Mouse (Mus musculus): ENCODE measurements around the gene Trp63. TPM values are rescaled to one million over a fixed set of nuclear protein-coding genes. Genes with fewer than 3 reads are reported as not detected.

Gene Trp63
- total and polyA plus RNA-seq, 3 experiments: 0.14 to 0.21 (median 0.15) TPM

DNA sequence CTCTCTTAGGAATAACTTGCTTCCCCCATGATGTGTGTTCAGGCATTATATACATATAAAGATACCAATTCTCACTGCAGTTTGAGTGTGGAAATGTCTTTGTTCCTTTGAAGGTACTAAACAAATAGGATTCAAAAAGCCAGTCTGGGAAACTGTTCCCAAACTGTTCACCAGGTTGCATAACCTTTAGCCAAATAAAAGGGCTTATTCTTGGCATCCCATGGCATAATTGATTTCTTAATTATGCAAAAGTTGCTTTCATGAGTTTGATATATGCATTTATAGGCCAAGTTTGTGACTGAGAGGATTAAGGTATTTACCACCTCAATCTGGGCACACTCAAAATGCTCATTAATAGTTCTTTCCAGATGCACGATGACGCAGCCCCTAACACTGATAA lies 192.1 kb downstream of the Trp63 start:
- DNase-seq: no peak

DNA sequence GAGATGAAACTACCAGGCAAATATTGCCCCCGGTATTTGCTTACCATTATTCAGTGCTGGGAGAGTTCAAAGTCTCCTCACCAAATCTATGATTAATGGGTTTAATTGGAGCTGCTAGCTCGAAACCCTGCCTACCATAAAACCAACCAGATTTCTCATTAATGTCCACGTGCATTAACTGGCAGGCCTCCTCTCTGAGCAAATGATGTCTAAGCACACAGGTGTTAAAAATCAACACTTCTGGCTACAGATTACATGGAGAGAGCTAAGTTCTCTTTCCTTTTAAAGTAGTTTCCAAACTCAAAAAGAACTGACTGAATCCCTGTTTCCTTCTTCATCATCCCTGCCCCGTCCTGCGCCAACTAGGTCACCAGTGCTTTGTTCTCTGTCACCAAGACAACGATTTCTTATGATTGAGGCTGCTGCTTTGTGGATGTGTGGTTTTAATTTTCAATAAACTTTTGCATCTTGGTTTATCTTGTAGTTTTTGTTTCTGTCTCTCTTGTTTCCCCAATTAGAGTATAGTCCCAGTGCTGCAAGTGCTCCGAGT lies 193.9 kb downstream of the Trp63 start:
- no peak for DNase-seq

DNA sequence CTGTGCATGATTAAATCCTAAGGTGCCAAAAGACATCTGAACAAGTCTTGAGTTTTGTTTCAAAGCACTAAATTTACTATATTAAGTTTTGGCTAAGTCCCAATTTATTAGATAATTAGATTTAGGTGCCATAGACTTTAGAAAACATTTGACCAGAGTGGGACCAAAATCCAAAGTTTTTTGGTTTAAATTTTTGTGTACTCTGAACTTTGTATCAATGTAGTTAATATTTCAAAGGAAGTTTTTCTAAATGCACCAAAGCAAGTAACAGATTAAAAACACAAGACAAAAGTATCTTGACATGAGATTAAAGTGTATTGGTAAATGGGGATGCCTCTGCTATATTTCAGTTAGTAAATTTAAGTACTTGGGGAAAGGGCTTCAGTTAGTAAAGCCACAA lies 194.6 kb downstream of the Trp63 start:
- no peak for DNase-seq

DNA sequence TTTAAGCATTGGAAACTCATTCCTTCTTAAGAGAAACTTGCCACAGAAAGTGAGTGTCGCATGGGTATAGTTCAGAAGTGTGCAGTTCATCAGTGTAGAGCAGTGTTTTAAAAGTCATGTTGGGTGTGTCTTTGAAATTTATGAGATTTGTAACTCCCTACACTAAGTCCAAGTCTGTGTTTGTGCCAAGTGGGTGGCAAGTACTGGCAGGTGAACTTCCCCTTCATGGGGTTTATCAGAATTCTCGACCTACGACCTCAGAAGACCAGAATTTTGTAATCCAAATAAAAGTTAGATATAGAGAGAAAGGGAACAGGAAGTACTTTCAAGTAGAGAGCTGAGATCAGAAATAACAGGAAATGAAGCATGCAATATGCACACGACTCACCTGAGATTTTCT lies 215.5 kb downstream of the Trp63 start:
- no peak for DNase-seq

DNA sequence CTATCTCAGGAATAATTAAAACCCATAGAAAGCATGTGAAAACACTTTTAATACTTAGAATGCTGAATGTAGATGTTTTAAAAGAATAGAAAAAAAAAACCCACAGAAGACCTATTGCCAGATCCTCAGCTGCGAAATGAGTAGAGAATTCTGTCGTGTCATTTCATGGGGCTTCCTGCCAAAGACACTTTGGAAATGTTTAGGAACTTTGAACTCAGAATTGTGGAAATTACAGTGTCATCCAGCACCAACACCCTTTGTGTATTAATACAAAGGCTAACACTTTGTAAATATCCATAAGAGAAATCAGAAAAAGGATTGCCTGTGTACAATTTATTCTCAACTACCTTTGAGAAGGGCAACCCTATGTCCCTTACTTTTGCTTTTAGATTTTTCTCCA lies 216.1 kb downstream of the Trp63 start:
- no peak for DNase-seq

DNA sequence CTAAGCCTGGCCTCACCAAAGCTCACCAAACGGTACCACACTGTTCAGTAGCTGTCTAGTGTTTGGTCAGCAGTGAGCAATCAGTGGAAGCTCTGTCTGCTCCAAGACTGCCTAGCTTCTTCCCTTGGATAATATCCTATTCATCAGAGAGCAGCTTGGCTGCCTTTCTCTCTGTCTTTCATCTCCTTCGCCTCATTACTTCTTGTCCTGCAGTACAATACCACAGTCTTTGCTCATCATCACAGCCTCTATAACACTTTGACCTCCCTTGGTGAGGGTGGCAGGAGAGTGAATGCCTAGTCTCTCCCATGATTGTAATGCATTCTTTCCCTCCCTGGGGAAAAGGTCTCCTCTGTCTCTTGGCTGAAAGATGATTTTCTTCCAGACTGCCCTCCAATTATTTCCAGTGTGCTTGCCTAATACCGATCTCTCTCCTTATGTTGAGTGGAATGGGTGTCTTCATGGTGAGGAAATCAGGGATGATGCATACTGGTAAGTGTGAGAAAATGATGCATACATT lies 216.9 kb downstream of the Trp63 start:
- DNase-seq: no peak

DNA sequence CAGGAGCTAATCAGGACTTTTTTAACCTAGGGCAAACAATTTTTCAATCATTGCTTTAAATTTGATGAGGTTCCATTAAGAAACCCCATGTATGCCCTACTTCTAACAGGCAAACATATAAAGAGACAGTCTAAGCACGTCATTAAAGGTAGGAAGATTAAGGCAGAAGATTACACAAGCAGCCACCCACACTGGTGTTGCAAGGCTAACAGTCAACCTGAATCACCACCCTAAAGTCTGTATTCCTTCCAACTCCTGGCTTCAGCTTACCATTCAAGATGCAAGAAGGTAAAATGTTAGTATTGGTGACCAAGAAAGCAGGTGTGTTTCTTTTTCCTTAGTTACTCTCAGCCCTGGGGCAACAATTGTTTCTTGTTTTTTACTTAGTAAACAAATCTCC lies 228.6 kb downstream of the Trp63 start:
- DNase-seq: no peak

DNA sequence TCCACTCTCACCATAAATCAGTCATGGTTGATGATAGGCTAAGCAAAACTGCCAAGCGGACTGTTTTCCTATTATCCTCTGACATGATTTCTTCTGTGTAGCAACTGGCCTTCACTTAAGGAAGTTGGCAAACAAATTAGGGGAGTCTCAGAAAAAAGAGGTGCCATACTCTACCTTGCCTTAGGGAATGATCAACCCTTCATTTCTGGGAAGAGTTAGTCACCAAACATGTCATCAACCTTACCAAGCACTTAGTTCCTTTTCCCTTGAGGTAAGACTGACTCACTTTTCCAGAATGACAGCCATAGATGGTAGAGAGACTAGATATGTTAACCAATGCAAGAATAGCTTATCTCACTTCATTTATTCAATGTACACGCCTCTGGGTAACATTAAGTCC lies 250.6 kb downstream of the Trp63 start:
- no peak for DNase-seq

Measured in adrenal gland, adult 2 months (tissue).